9 mouse cellular contexts compared by ENCODE assay signal in the genomic region with DNA sequence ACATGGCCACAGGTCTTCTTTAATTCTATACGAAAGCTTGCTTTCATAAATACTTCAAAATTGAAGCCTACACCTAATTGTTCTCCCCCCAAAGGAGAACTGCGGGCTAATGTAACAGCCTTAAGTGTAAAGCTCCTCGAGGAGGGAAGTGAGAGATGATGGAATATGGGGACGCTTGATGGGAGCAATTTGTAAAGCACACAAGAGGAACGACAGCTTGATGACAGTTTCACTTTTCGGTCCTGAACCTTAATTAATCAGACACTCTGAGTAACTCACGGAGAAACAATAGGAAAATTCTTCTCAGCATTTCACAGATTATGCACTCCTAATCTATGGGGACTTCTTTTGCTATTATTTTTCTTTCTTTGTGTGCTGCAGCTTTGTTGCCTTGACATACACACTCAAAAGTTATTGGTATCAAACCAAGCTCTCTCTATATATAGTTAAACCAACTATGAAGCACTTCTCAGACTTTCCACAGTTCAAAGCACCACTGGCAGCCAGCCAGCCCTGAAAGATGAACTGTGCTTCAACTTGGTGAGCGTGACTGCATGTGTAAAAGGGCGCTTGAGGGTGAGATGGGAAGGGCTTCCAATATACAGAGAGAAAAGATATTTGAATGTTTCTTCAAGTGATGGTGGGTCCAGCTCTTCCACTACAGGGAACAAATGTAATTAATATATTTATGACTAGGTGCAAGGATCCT.
A peak's percentile ranks its signal among the peaks of the same experiment; 100 is the strongest.
DNase-seq lines count a peak whose midpoint lies in the region.
"Had no signal": no experiment of that assay in that cellular context is flagged by ENCODE, and none has a peak within 500 bp of the region (broad histone marks: within the 10 kb centered on the region; RNA-seq: fewer than 3 reads in every experiment).

No protein-coding gene starts in this region.

- peak; percentile 9 for DNase-seq in embryo, embryonic 10.5 days (ENCODE audit: low spot score)
- no peak for DNase-seq in embryo, embryonic 9.5 days (ENCODE audit: extremely low spot score)
- DNase-seq in left cerebral cortex, postnatal 4 days: peak; percentile 35
- DNase-seq in left cerebral cortex, adult 11 months (ENCODE audit: low spot score): no peak
- DNase-seq in forelimb bud, embryonic 11.5 days (ENCODE audit: low read depth, low spot score): peak; percentile 26
- DNase-seq in kidney, postnatal 25 days: peak; percentile 55 to 60
- no peak for DNase-seq in urinary bladder, adult 2 months (ENCODE audit: low spot score)
- no peak for DNase-seq in layer of hippocampus, postnatal 14 days (ENCODE audit: low spot score in 2 of 2)
- DNase-seq: right cerebral cortex, postnatal 14 days had no signal

- intact Hi-C loops in left cerebral cortex, postnatal 4 days (cut with DNase I): no loop called here

Comparison
In these comparisons a context has a peak if more than half of its experiments do, and no peak if none do; other contexts are left out.
1. DNase-seq: peak in embryo, embryonic 10.5 days (single experiment), left cerebral cortex, postnatal 4 days (single experiment), forelimb bud, embryonic 11.5 days (single experiment) and kidney, postnatal 25 days (2 of 2); none in embryo, embryonic 9.5 days (single experiment), left cerebral cortex, adult 11 months (single experiment), urinary bladder, adult 2 months (single experiment) and layer of hippocampus, postnatal 14 days (0 of 2).